Mouse (Mus musculus) CH12.LX (cell line): ENCODE data around the gene Hid1. TPM values are rescaled to one million over a fixed set of nuclear protein-coding genes. Genes with fewer than 3 reads are reported as not detected.

Experiments
- DNase-seq: peaks from one replicate; pipeline ENCODE4 v3.0.0-alpha.2; 2013; ENCODE audit errors: extremely low read depth
- H3K27ac ChIP-seq: 2 replicates; pipeline ENCODE4 v1.5.1; 2012; ENCODE audit warnings: low read depth, mild to moderate bottlenecking, control low read depth, moderate library complexity; ENCODE audit not compliant: insufficient read depth
- H3K27me3 ChIP-seq: replicated peaks from 2 replicates; pipeline ENCODE3; 2012; ENCODE audit warnings: inconsistent platforms
- H3K36me3 ChIP-seq, 2 experiments: replicated peaks in 1 of 2; 2 replicates each; pipeline versions ENCODE3 to v1.6.1; 2012; ENCODE audit warnings: inconsistent platforms in 1 of 2, low read length in 1 of 2, mild to moderate bottlenecking in 1 of 2, mixed read lengths in 1 of 2, moderate library complexity in 1 of 2; ENCODE audit not compliant: control insufficient read depth in 1 of 2, insufficient read depth in 1 of 2
- H3K4me1 ChIP-seq, 2 experiments: 2 replicates each; pipeline ENCODE4 v1.6.1; 2012; ENCODE audit warnings: inconsistent platforms in 1 of 2, moderate library complexity in 1 of 2; ENCODE audit not compliant: insufficient read depth in 2 of 2, control insufficient read depth in 1 of 2
- H3K4me2 ChIP-seq: 2 replicates; pipeline ENCODE4 v1.6.1; 2012; ENCODE audit warnings: low read depth, mild to moderate bottlenecking, control low read depth; ENCODE audit not compliant: poor library complexity, insufficient read depth, severe bottlenecking
- H3K4me3 ChIP-seq, 3 experiments: fragments of 150-350 bp in 1 of 3; sonication (generic) in 1 of 3; replicated peaks in 1 of 3; 2 replicates each; pipeline versions ENCODE3 to v1.5.1; 2011 to 2012; ENCODE audit warnings: low read depth in 2 of 3, low read length in 2 of 3, mild to moderate bottlenecking in 2 of 3, moderate library complexity in 2 of 3, control low read depth in 1 of 3, improper control_type of control experiment in 1 of 3, inconsistent platforms in 1 of 3, mixed read lengths in 1 of 3; ENCODE audit not compliant: poor library complexity in 1 of 3
- H3K79me2 ChIP-seq: replicated peaks from 2 replicates; pipeline ENCODE4 v1.6.1; 2012; ENCODE audit warnings: mild to moderate bottlenecking, moderate library complexity; ENCODE audit not compliant: control insufficient read depth, poor library complexity, insufficient read depth, severe bottlenecking; ENCODE audit errors: extremely low read depth
- H3K9ac ChIP-seq: 2 replicates; pipeline ENCODE4 v1.6.1; 2012; ENCODE audit warnings: low read depth, mild to moderate bottlenecking, control low read depth, moderate library complexity; ENCODE audit not compliant: insufficient read depth
- H3K9me3 ChIP-seq: replicated peaks from 2 replicates; pipeline ENCODE3; 2012; ENCODE audit warnings: low read length, inconsistent platforms, mixed read lengths
- CHD1 ChIP-seq: IDR thresholded peaks from 2 replicates; pipeline ENCODE4 v1.6.1; 2012; ENCODE audit warnings: low read depth, low read length, improper control_type of control experiment, inconsistent platforms
- CTCF ChIP-seq, 2 experiments: IDR thresholded peaks in 1 of 2; conservative IDR thresholded peaks in 1 of 2; 2 replicates each; pipeline ENCODE4 v1.5.1; 2011 to 2012; ENCODE audit warnings: low read depth in 2 of 2, low read length in 2 of 2, improper control_type of control experiment in 1 of 2, inconsistent platforms in 1 of 2, mild to moderate bottlenecking in 1 of 2, moderate library complexity in 1 of 2
- E2F4 ChIP-seq: IDR thresholded peaks from 2 replicates; pipeline ENCODE4 v1.6.1; 2011; ENCODE audit warnings: low read depth, low read length, improper control_type of control experiment; ENCODE audit not compliant: insufficient replicate concordance
- EP300 ChIP-seq: IDR thresholded peaks from 2 replicates; pipeline ENCODE4 v1.6.1; 2011; ENCODE audit warnings: low read length, improper control_type of control experiment
- ETS1 ChIP-seq: conservative IDR thresholded peaks from 2 replicates; pipeline ENCODE4 v1.6.1; 2012; ENCODE audit warnings: low read depth, mild to moderate bottlenecking, inconsistent platforms, low read length, improper control_type of control experiment, moderate library complexity
- JUN ChIP-seq: IDR thresholded peaks from 2 replicates; pipeline ENCODE4 v1.6.1; 2011; ENCODE audit warnings: low read depth, mild to moderate bottlenecking, low read length, improper control_type of control experiment, moderate library complexity; ENCODE audit not compliant: insufficient read depth
- JUND ChIP-seq: conservative IDR thresholded peaks from 2 replicates; pipeline ENCODE4 v1.6.1; 2011; ENCODE audit warnings: low read depth, low read length, improper control_type of control experiment
- KAT2A ChIP-seq: IDR thresholded peaks from 2 replicates; pipeline ENCODE4 v1.6.1; 2012; ENCODE audit warnings: low read length, improper control_type of control experiment, inconsistent platforms; ENCODE audit not compliant: insufficient replicate concordance
- MAFK ChIP-seq: IDR thresholded peaks from 2 replicates; pipeline ENCODE4 v1.6.1; 2011; ENCODE audit warnings: low read length, improper control_type of control experiment; ENCODE audit not compliant: insufficient replicate concordance
- MEF2A ChIP-seq: IDR thresholded peaks from 2 replicates; pipeline ENCODE4 v1.6.1; 2014; ENCODE audit warnings: low read depth, mild to moderate bottlenecking, inconsistent platforms, low read length, improper control_type of control experiment, borderline replicate concordance
- MXI1 ChIP-seq: IDR thresholded peaks from 2 replicates; pipeline ENCODE4 v1.6.1; 2011; ENCODE audit warnings: mild to moderate bottlenecking, low read depth, low read length, improper control_type of control experiment
- MYC ChIP-seq: IDR thresholded peaks from 2 replicates; pipeline ENCODE4 v1.6.1; 2011; ENCODE audit warnings: low read depth, mild to moderate bottlenecking, improper control_type of control experiment, low read length
- NELFE ChIP-seq: IDR thresholded peaks from 2 replicates; pipeline ENCODE4 v1.6.1; 2011; ENCODE audit warnings: low read depth, low read length, improper control_type of control experiment
- NRF1 ChIP-seq: IDR thresholded peaks from 2 replicates; pipeline ENCODE4 v1.6.1; 2014; ENCODE audit warnings: low read depth, mild to moderate bottlenecking, inconsistent platforms, low read length, improper control_type of control experiment, moderate library complexity
- PAX5 ChIP-seq: IDR thresholded peaks from 2 replicates; pipeline ENCODE4 v1.6.1; 2012; ENCODE audit warnings: low read length, inconsistent platforms, mixed read lengths
- POLR2A ChIP-seq: IDR thresholded peaks from 2 replicates; pipeline ENCODE4 v1.6.1; 2011; ENCODE audit warnings: low read depth, mild to moderate bottlenecking, improper control_type of control experiment, low read length
- RAD21 ChIP-seq: IDR thresholded peaks from 2 replicates; pipeline ENCODE4 v1.6.1; 2011; ENCODE audit warnings: low read depth, mild to moderate bottlenecking, low read length, improper control_type of control experiment, moderate library complexity
- RCOR1 ChIP-seq: conservative IDR thresholded peaks from 2 replicates; pipeline ENCODE4 v1.6.1; 2012; ENCODE audit warnings: low read depth, mild to moderate bottlenecking, inconsistent platforms, low read length, improper control_type of control experiment
- SIN3A ChIP-seq: IDR thresholded peaks from 2 replicates; pipeline ENCODE4 v1.6.1; 2012; ENCODE audit warnings: low read length, improper control_type of control experiment, inconsistent platforms
- TBP ChIP-seq: conservative IDR thresholded peaks from 2 replicates; pipeline ENCODE4 v1.6.1; 2011; ENCODE audit warnings: low read depth, low read length, improper control_type of control experiment
- TCF12 ChIP-seq: IDR thresholded peaks from 2 replicates; pipeline ENCODE4 v1.6.1; 2014; ENCODE audit warnings: low read depth, mild to moderate bottlenecking, inconsistent platforms, low read length, improper control_type of control experiment
- UBTF ChIP-seq: IDR thresholded peaks from 2 replicates; pipeline ENCODE4 v1.6.1; 2012; ENCODE audit warnings: low read depth, mild to moderate bottlenecking, inconsistent platforms, low read length, improper control_type of control experiment, moderate library complexity
- USF2 ChIP-seq: conservative IDR thresholded peaks from 2 replicates; pipeline ENCODE4 v1.6.1; 2011; ENCODE audit warnings: low read depth, low read length, improper control_type of control experiment
- ZC3H11A ChIP-seq: IDR thresholded peaks from 2 replicates; pipeline ENCODE4 v1.6.1; 2012; ENCODE audit warnings: low read depth, mild to moderate bottlenecking, inconsistent platforms, low read length, improper control_type of control experiment
- ZMIZ1 ChIP-seq: IDR thresholded peaks from 2 replicates; pipeline ENCODE4 v1.6.1; 2012; ENCODE audit warnings: low read depth, mild to moderate bottlenecking, inconsistent platforms, low read length, improper control_type of control experiment
- ZNF384 ChIP-seq: IDR thresholded peaks from 2 replicates; pipeline ENCODE4 v1.6.1; 2012; ENCODE audit warnings: low read depth, low read length, improper control_type of control experiment, inconsistent platforms
- dilution Hi-C: fragments of 300-500 bp; cut with MboI; formaldehyde crosslinking; loops from 2 replicates; pipeline ENCODE4 v1.14.3; 2020; ENCODE audit warnings: low sequenced_read_pairs; ENCODE audit not compliant: extremely low pct_unique_long_range_greater_than_20kb, extremely low pct_ligation_motif_present
- in situ Hi-C: fragments of 300-500 bp; cut with MboI; formaldehyde crosslinking; loops from 3 replicates; pipeline ENCODE4 v1.14.3; 2019; ENCODE audit warnings: low sequenced_read_pairs, low pct_ligation_motif_present, low pct_unique_long_range_greater_than_20kb, mixed read lengths
- polyA plus RNA-seq: library from polyadenylated mRNA; unstranded; fragments of >175 nt; gene quantifications from 2 replicates; pipeline ENCODE4 v1.2.1, GENCODE M21; 2012; ENCODE audit warnings: low read depth; ENCODE audit not compliant: insufficient read length
- total RNA-seq, 2 experiments: library from RNA; depleted of rRNA; stranded (reverse); fragments of 300-350 nt in 1 of 2; fragments of >200 nt in 1 of 2; gene quantifications; 2 replicates each; pipeline ENCODE4 v1.2.3; 2012 to 2014

The Hid1 gene
- total and polyA plus RNA-seq, 3 experiments, result 0.12 to 3.6 (median 0.36) TPM

GRCm38 (mm10) chr11:115337350-115337749, 30.2 kb downstream of the Hid1 start:
- Histone ChIP-seq H3K9ac (no peak overlapping the region), H3K4me3 (no peak overlapping the region), H3K27me3 (peaks cover 96% of the 10 kb centered on the region), H3K79me2 (no peaks in the 10 kb centered on the region), H3K4me1 (no peaks in the 10 kb centered on the region), H3K9me3 (peaks cover 4% of the 10 kb centered on the region), H3K36me3 (no peaks in the 10 kb centered on the region), H3K27ac (no peak overlapping the region), H3K4me2 (no peak overlapping the region)
- in situ Hi-C loops (no loop called here), dilution Hi-C loops (no loop called here)
- DNase-seq, result no peak
- TF ChIP-seq PAX5 (no peak), JUN (no peak), RCOR1 (no peak), USF2 (no peak), EP300 (no peak), UBTF (no peak), ETS1 (no peak), JUND (no peak), RAD21 (no peak), KAT2A (no peak), ZMIZ1 (no peak), MEF2A (no peak), SIN3A (no peak), E2F4 (no peak), ZNF384 (no peak), MXI1 (no peak), MYC (no peak)

GRCm38 (mm10) chr11:115336115-115336514, 31.4 kb downstream of the Hid1 start:
- no peak for TF ChIP-seq ZC3H11A
- TF ChIP-seq MYC, result no peak
- TF ChIP-seq MAFK, result no peak
- TF ChIP-seq POLR2A, result no peak
- no peak for TF ChIP-seq NRF1
- TF ChIP-seq PAX5, result no peak
- no peak for TF ChIP-seq CTCF (conservative IDR thresholded peaks at IDR 0.05 in 1 of 2, IDR thresholded peaks at IDR 0.05 in 1 of 2; ENCODE audit: low read depth in 2 of 2, low read length in 2 of 2)
- TF ChIP-seq TBP, result no peak
- TF ChIP-seq NELFE, result no peak
- TF ChIP-seq RCOR1, result no peak
- TF ChIP-seq TCF12, result no peak
- no peak for TF ChIP-seq ETS1
- no peak for TF ChIP-seq CHD1
- TF ChIP-seq ZNF384, result no peak
- TF ChIP-seq, all 38 proteins: peak for 0
- Histone ChIP-seq H3K36me3 (no peaks in the 10 kb centered on the region), H3K4me3 (no peak overlapping the region), H3K27me3 (peaks cover 96% of the 10 kb centered on the region), H3K4me1 (no peaks in the 10 kb centered on the region), H3K79me2 (no peaks in the 10 kb centered on the region), H3K27ac (no peak overlapping the region), H3K9me3 (peaks cover 4% of the 10 kb centered on the region), H3K9ac (no peak overlapping the region), H3K4me2 (no peak overlapping the region)
- in situ Hi-C loops (no loop called here), dilution Hi-C loops (no loop called here)
- no peak for DNase-seq
